Mouse (Mus musculus) adrenal gland (tissue): Measurements from ENCODE around the gene Samd4b.

Experiments used
- intact Hi-C: fragments of 180-260 bp; cut with DNase I; formaldehyde crosslinking; loops from one replicate; pipeline ENCODE4 v1.15.1; 2025

Gene Samd4b

GRCm38 (mm10) chr7:28381017-28381790 is 216.7 kb downstream of the Samd4b start:
- intact Hi-C loops, result no loop called here

- intact Hi-C loops, result no loop called here
Measured at GRCm38 (mm10) chr7:28380237-28381016, 217.5 kb downstream of the Samd4b start, which contains the start of gene Zfp36. TSS of gene Zfp36 (minus strand) at chr7:28380253.

GRCm38 (mm10) chr7:28378769-28379651 is 218.9 kb downstream of the Samd4b start:
- intact Hi-C loops, result no loop called here

- intact Hi-C loops, result no loop called here
Measured at GRCm38 (mm10) chr7:28378066-28378690, 219.8 kb downstream of the Samd4b start.

- intact Hi-C loops, result no loop called here
Measured at GRCm38 (mm10) chr7:28377190-28378065, 220.5 kb downstream of the Samd4b start.

GRCm38 (mm10) chr7:28376011-28376771 is 221.8 kb downstream of the Samd4b start:
- intact Hi-C loops, result no loop called here

- intact Hi-C loops, result no loop called here
Measured at GRCm38 (mm10) chr7:28375176-28375921, 222.6 kb downstream of the Samd4b start.

GRCm38 (mm10) chr7:28374647-28375046 is 223.3 kb downstream of the Samd4b start:
- intact Hi-C loops, result no loop called here

- intact Hi-C loops, result loop anchor here (1.0 kb wide), 1 partner anchor 12 kb away; no protein-coding TSS in a partner anchor
Measured at GRCm38 (mm10) chr7:28373891-28374495, 224.0 kb downstream of the Samd4b start.

- intact Hi-C loops, result loop anchor here (1.0 kb wide), 1 partner anchor 13 kb away; no protein-coding TSS in a partner anchor
Measured at GRCm38 (mm10) chr7:28373131-28373581, 224.8 kb downstream of the Samd4b start.

- intact Hi-C loops, result loop anchor here (1.0 kb wide), 1 partner anchor 14 kb away; no protein-coding TSS in a partner anchor
Measured at GRCm38 (mm10) chr7:28372251-28373108, 225.5 kb downstream of the Samd4b start, which contains the start of gene Plekhg2. TSS of gene Plekhg2 (minus strand) at chr7:28372599.

- intact Hi-C loops, result no loop called here
Measured at GRCm38 (mm10) chr7:28371514-28371989, 226.4 kb downstream of the Samd4b start.

GRCm38 (mm10) chr7:28370977-28371513 is 226.9 kb downstream of the Samd4b start:
- intact Hi-C loops, result no loop called here

- intact Hi-C loops, result no loop called here
Measured at GRCm38 (mm10) chr7:28370051-28370450, 227.9 kb downstream of the Samd4b start.

- intact Hi-C loops, result no loop called here
Measured at GRCm38 (mm10) chr7:28368276-28368920, 229.5 kb downstream of the Samd4b start.
